Mouse (Mus musculus): Measurements from ENCODE around the gene Sumo1. TPM values are rescaled to one million over a fixed set of nuclear protein-coding genes. Genes with fewer than 3 reads are reported as not detected.
A peak's percentile ranks its signal among the peaks of the same experiment; 100 is the strongest.

Sumo1 gene
- polyA plus RNA-seq, 1 experiment from 2014 or later = 320 TPM

DNA sequence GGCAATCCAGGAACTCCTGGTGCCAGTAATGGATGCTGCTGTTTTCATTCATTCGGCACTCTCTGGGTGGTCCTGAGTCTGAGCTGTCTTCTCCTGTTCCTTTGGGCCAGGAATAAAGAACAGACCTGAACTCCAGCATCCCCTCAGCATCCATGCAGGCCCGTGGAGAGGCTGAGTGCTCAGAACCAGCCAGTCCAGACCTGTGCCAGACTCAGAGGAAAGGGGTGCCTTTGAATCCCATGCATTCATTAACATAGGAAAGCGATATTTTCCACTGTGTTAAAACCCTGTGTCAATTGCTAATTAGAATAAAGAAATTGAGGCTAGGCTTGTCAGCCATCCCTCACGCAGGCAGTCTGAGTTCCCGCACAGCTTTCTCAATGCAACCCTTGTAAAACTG, 116.9 kb downstream of the Sumo1 start:
- Histone ChIP-seq H3K27ac (ENCODE audit: low read length) (no peak overlapping the region), H3K9ac (ENCODE audit: low read length) (no peak overlapping the region), H3K9me3 (replicated peaks; ENCODE audit: control insufficient read depth, low read length) (no peaks in the 10 kb centered on the region), H3K36me3 (ENCODE audit: control insufficient read depth, insufficient read depth, low read length) (no peaks in the 10 kb centered on the region), H3K4me1 (ENCODE audit: control insufficient read depth, insufficient read depth, low read length) (peaks cover 9% of the 10 kb centered on the region), H3K4me3 (replicated peaks; ENCODE audit: low read length) (no peak overlapping the region), H3K4me2 (ENCODE audit: low read depth, low read length) (no peak overlapping the region), H3K27me3 (ENCODE audit: control insufficient read depth, insufficient read depth, low read length) (no peaks in the 10 kb centered on the region)
- WGBS = 51% methylated on average over 5 of the region's 5 CpGs
- no peak for ATAC-seq (ENCODE audit: insufficient read depth, low FRiP score)

- Histone ChIP-seq H3K4me1 (ENCODE audit: control insufficient read depth, insufficient read depth, low read length) (peaks cover 9% of the 10 kb centered on the region), H3K4me2 (ENCODE audit: low read depth, low read length) (peak overlapping the region; percentile 11), H3K27ac (ENCODE audit: low read length) (peak overlapping the region; percentile 52), H3K4me3 (replicated peaks; ENCODE audit: low read length) (no peak overlapping the region), H3K27me3 (ENCODE audit: control insufficient read depth, insufficient read depth, low read length) (no peaks in the 10 kb centered on the region), H3K9me3 (replicated peaks; ENCODE audit: control insufficient read depth, low read length) (no peaks in the 10 kb centered on the region), H3K9ac (ENCODE audit: low read length) (0 out of 2 replicates have a peak overlapping the region, but pooled peaks have one; percentile 29), H3K36me3 (ENCODE audit: control insufficient read depth, insufficient read depth, low read length) (no peaks in the 10 kb centered on the region)
- peak; percentile 27; the same call in 1 of the 2 replicates for ATAC-seq (ENCODE audit: insufficient read depth, low FRiP score)
- 44% methylated on average over 11 of the region's 11 CpGs for WGBS
These were observed 119.6 kb downstream of the Sumo1 start for GRCm38 (mm10) chr1:59550996-59551395.

GRCm38 (mm10) chr1:59550227-59550626, 120.4 kb downstream of the Sumo1 start:
- H3K27ac ChIP-seq (ENCODE audit: low read length) = peak overlapping the region; percentile 52
- 31% methylated on average over 6 of the region's 6 CpGs for WGBS
- no peaks in the 10 kb centered on the region for H3K27me3 ChIP-seq (ENCODE audit: control insufficient read depth, insufficient read depth, low read length)
- H3K9ac ChIP-seq (ENCODE audit: low read length) = no peak overlapping the region
- peak overlapping the region; percentile 11; the same call in 1 of the 2 replicates for H3K4me2 ChIP-seq (ENCODE audit: low read depth, low read length)
- no peaks in the 10 kb centered on the region for H3K9me3 ChIP-seq (replicated peaks; ENCODE audit: control insufficient read depth, low read length)
- ATAC-seq (ENCODE audit: insufficient read depth, low FRiP score) = peak; percentile 76
- H3K4me1 ChIP-seq (ENCODE audit: control insufficient read depth, insufficient read depth, low read length) = peaks cover 9% of the 10 kb centered on the region
- no peak overlapping the region for H3K4me3 ChIP-seq (replicated peaks; ENCODE audit: low read length)
- H3K36me3 ChIP-seq (ENCODE audit: control insufficient read depth, insufficient read depth, low read length) = no peaks in the 10 kb centered on the region

DNA sequence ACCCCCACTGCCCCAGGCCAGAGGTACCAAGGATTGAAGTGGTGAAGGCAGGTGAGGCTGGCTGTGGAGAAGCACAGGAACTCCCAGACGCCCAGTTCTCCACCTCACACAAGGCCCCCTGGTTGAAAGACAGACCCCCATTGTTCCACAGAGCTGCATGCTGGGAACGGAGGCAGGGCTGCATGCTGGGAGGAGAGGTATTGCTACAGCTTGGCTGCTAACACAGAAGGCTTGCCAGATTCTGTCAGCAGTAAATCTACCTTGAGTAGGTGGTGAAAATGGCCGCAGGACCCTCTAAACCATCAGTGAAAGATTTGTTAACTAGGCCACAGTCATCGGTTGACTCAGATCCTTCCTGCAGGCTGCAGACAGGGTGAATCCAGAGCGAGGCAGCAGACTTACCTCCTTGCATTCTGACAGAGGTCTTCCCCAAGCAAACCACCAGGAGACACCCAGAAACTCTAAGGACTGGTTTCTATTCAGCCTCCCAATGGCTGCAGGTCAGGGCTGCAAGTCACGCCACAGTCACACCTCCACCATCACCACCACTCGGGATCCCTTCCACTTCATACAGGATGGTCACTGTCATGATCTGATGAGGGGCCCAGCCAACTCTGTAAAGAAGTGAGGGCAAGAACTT, 121.5 kb downstream of the Sumo1 start:
- 79% methylated on average over 7 of the region's 7 CpGs for WGBS
- Histone ChIP-seq H3K4me3 (replicated peaks; ENCODE audit: low read length) (no peak overlapping the region), H3K27ac (ENCODE audit: low read length) (no peak overlapping the region), H3K4me2 (ENCODE audit: low read depth, low read length) (no peak overlapping the region), H3K9ac (ENCODE audit: low read length) (no peak overlapping the region), H3K36me3 (ENCODE audit: control insufficient read depth, insufficient read depth, low read length) (no peaks in the 10 kb centered on the region), H3K27me3 (ENCODE audit: control insufficient read depth, insufficient read depth, low read length) (no peaks in the 10 kb centered on the region), H3K4me1 (ENCODE audit: control insufficient read depth, insufficient read depth, low read length) (peaks cover 9% of the 10 kb centered on the region), H3K9me3 (replicated peaks; ENCODE audit: control insufficient read depth, low read length) (no peaks in the 10 kb centered on the region)
- no peak for ATAC-seq (ENCODE audit: insufficient read depth, low FRiP score)

- H3K4me2 ChIP-seq (ENCODE audit: low read depth, low read length) = no peak overlapping the region
- ATAC-seq (ENCODE audit: insufficient read depth, low FRiP score) = no peak
- peaks cover 9% of the 10 kb centered on the region for H3K4me1 ChIP-seq (ENCODE audit: control insufficient read depth, insufficient read depth, low read length)
- H3K9ac ChIP-seq (ENCODE audit: low read length) = no peak overlapping the region
- H3K36me3 ChIP-seq (ENCODE audit: control insufficient read depth, insufficient read depth, low read length) = no peaks in the 10 kb centered on the region
- WGBS = 90% methylated on average over 5 of the region's 5 CpGs
- no peak overlapping the region for H3K27ac ChIP-seq (ENCODE audit: low read length)
- H3K4me3 ChIP-seq (replicated peaks; ENCODE audit: low read length) = no peak overlapping the region
- no peaks in the 10 kb centered on the region for H3K27me3 ChIP-seq (ENCODE audit: control insufficient read depth, insufficient read depth, low read length)
- H3K9me3 ChIP-seq (replicated peaks; ENCODE audit: control insufficient read depth, low read length) = no peaks in the 10 kb centered on the region
These were observed 122.1 kb downstream of the Sumo1 start for GRCm38 (mm10) chr1:59548486-59548885.

DNA sequence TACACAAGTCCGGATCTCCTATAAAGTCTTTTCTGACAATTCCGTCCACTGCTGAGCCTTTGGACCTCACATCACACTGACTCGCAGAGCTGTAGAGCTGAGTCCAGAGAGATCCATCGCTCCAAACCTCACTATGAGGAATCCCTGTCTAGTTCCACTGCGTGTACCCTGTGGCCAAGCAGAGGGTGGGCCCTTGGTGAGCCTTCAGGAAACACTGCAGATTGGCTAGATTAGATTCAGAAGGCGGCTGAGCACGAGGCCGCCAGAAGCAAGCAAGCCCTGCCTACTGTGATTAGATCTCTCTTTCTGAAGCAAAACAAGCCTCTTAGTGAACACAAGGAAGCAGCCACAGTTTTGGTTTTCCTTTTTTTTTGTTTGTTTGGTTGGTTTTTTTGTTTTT, 126.7 kb downstream of the Sumo1 start:
- Histone ChIP-seq H3K4me1 (ENCODE audit: control insufficient read depth, insufficient read depth, low read length) (no peaks in the 10 kb centered on the region), H3K27me3 (ENCODE audit: control insufficient read depth, insufficient read depth, low read length) (no peaks in the 10 kb centered on the region), H3K36me3 (ENCODE audit: control insufficient read depth, insufficient read depth, low read length) (no peaks in the 10 kb centered on the region), H3K4me3 (replicated peaks; ENCODE audit: low read length) (no peak overlapping the region), H3K9ac (ENCODE audit: low read length) (no peak overlapping the region), H3K9me3 (replicated peaks; ENCODE audit: control insufficient read depth, low read length) (no peaks in the 10 kb centered on the region), H3K27ac (ENCODE audit: low read length) (no peak overlapping the region), H3K4me2 (ENCODE audit: low read depth, low read length) (no peak overlapping the region)
- 70% methylated on average over 8 of the region's 8 CpGs for WGBS
- ATAC-seq (ENCODE audit: insufficient read depth, low FRiP score) = no peak

DNA sequence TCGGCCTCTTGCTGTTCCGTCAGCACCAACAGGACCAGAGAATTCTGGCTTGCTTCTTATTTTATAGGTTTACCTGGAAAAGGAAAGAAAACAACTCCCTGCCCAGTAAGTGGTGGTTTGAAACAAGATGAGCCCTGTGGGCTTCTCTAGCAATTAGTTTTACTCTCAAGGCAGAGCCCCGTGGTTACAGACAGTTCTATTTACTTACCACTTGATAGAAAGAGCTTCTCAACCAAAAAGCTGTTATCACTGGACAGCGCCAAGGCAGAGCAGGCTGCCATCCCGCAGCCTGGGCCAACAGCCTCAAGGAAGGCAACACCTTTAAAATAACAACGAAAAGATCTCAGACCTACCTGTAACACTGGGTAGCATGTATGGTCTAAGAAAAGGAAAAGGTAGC, 128.4 kb downstream of the Sumo1 start:
- H3K4me3 ChIP-seq (replicated peaks; ENCODE audit: low read length) = no peak overlapping the region
- H3K9me3 ChIP-seq (replicated peaks; ENCODE audit: control insufficient read depth, low read length) = no peaks in the 10 kb centered on the region
- no peak for ATAC-seq (ENCODE audit: insufficient read depth, low FRiP score)
- no peak overlapping the region for H3K4me2 ChIP-seq (ENCODE audit: low read depth, low read length)
- no peaks in the 10 kb centered on the region for H3K36me3 ChIP-seq (ENCODE audit: control insufficient read depth, insufficient read depth, low read length)
- H3K27ac ChIP-seq (ENCODE audit: low read length) = no peak overlapping the region
- WGBS = 62% methylated on average over 6 of the region's 6 CpGs
- H3K9ac ChIP-seq (ENCODE audit: low read length) = no peak overlapping the region
- no peaks in the 10 kb centered on the region for H3K4me1 ChIP-seq (ENCODE audit: control insufficient read depth, insufficient read depth, low read length)
- H3K27me3 ChIP-seq (ENCODE audit: control insufficient read depth, insufficient read depth, low read length) = no peaks in the 10 kb centered on the region

DNA sequence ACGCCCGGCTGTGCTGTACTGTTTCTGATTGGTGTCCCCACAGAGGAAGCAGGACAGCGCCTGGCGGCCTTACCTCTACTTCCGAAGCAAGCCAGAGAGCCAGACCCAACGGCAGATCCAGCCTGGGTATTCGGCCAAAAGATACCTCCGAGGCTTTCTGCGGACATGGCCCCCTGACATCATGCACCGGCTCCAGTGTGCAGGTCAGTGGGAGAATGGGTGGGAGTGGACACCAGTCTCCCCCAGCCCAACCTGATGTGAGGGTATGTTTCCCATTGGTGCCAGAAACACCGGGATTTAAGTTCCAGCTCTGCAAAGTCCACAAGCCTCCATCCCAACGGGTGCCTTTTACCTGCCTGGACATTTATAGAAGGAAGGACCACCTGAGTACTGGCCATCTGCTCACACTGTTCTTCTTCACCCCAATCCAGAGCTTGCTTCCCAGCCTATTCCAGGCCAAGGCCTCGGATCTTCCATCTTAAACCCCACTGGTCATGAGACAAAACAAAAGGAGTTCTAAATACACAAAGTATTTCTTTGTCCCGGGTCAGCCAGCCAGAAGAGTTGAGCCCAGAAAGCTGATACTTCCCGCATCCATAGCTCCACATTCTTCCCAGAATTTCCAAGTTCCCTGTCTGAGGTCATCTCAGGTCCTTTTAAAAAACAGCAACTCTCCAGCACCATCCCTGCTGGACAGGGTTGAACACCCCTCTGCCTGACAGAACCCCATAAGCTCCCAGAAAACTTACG, 129.2 kb downstream of the Sumo1 start:
- Histone ChIP-seq H3K27me3 (ENCODE audit: control insufficient read depth, insufficient read depth, low read length) (no peaks in the 10 kb centered on the region), H3K9me3 (replicated peaks; ENCODE audit: control insufficient read depth, low read length) (no peaks in the 10 kb centered on the region), H3K4me1 (ENCODE audit: control insufficient read depth, insufficient read depth, low read length) (no peaks in the 10 kb centered on the region; the same call in 1 of the 2 replicates), H3K4me2 (ENCODE audit: low read depth, low read length) (no peak overlapping the region), H3K4me3 (replicated peaks; ENCODE audit: low read length) (no peak overlapping the region), H3K36me3 (ENCODE audit: control insufficient read depth, insufficient read depth, low read length) (no peaks in the 10 kb centered on the region), H3K9ac (ENCODE audit: low read length) (no peak overlapping the region), H3K27ac (ENCODE audit: low read length) (no peak overlapping the region)
- 84% methylated on average over 16 of the region's 16 CpGs for WGBS
- ATAC-seq (ENCODE audit: insufficient read depth, low FRiP score) = no peak; the same call in 1 of the 2 replicates

DNA sequence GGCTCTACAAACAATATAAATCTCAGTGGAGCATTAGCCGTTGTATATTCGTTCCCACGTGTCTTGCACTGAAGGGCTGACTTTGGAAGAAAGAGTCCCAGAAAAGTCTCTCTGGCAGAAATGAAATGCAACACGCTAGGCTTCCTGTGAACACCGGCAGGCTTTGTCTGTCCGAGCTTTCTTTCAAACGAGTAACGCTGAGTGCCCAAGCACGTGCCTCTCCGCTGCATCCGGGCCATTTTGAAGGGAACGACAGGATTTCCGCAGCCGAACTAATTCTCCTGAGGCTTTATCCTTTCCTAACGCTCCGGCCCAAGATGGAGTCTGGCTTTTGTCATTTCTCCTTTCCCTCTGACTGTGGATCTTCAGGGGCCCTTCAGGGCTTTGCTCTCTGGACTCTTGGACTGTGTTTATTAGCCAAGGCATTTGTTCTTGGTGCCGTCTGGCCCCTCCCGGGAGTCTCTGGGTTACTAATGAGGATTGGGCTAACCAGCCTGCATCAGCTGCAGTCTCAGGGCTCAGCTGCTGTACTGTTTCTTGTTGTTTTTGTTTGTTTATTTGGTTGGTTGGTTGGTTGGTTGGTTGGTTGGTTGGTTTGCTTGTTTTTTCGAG, 130.0 kb downstream of the Sumo1 start:
- no peak for ATAC-seq (ENCODE audit: insufficient read depth, low FRiP score)
- no peak overlapping the region for H3K4me3 ChIP-seq (replicated peaks; ENCODE audit: low read length)
- no peak overlapping the region for H3K4me2 ChIP-seq (ENCODE audit: low read depth, low read length)
- WGBS = 54% methylated on average over 19 of the region's 19 CpGs
- no peaks in the 10 kb centered on the region for H3K27me3 ChIP-seq (ENCODE audit: control insufficient read depth, insufficient read depth, low read length)
- H3K9me3 ChIP-seq (replicated peaks; ENCODE audit: control insufficient read depth, low read length) = no peaks in the 10 kb centered on the region
- H3K4me1 ChIP-seq (ENCODE audit: control insufficient read depth, insufficient read depth, low read length) = peaks cover 4% of the 10 kb centered on the region; the same call in 1 of the 2 replicates
- H3K9ac ChIP-seq (ENCODE audit: low read length) = no peak overlapping the region
- H3K36me3 ChIP-seq (ENCODE audit: control insufficient read depth, insufficient read depth, low read length) = no peaks in the 10 kb centered on the region
- H3K27ac ChIP-seq (ENCODE audit: low read length) = no peak overlapping the region

Measured in stomach, embryonic 16.5 days (tissue).